Mouse (Mus musculus): ENCODE measurements around the gene Chpt1.

GRCm38 (mm10) chr10:88426158-88426816, 77.6 kb downstream of the Chpt1 start:
- TF ChIP-seq POLR2A (IDR thresholded peaks at IDR 0.05; ENCODE audit: low read depth, low read length) (no peak), CTCF (IDR thresholded peaks at IDR 0.05; ENCODE audit: borderline replicate concordance, insufficient read depth, low read length) (no peak)

All from embryonic fibroblast, embryonic 13.5 days (primary cell).